Mouse (Mus musculus) CD4-positive, CD25-positive, alpha-beta regulatory T cell, adult 4 months (primary cell): Measurements from ENCODE around the gene Lhfpl3. TPM values are rescaled to one million over a fixed set of nuclear protein-coding genes. Genes with fewer than 3 reads are reported as not detected.

Source experiments
- ATAC-seq: one replicate; pipeline ENCODE4 v1.8.0; 2017
- polyA plus RNA-seq, 2 experiments: library from polyadenylated mRNA; unstranded; fragments of 100-300 nt; shearing (Covaris generic); gene quantifications; one replicate each; pipeline ENCODE4 v1.2.1; 2017

The Lhfpl3 gene
- polyA plus RNA-seq, 2 experiments from 2014 or later = 0.30 TPM; not detected in 1

GRCm38 (mm10) chr5:22928746-22929145 lies 182.9 kb downstream of the Lhfpl3 start:
- no peak for ATAC-seq

GRCm38 (mm10) chr5:22943306-22943705 lies 197.4 kb downstream of the Lhfpl3 start:
- no peak for ATAC-seq

- ATAC-seq = no peak
Measured at GRCm38 (mm10) chr5:22963300-22963699, 217.4 kb downstream of the Lhfpl3 start.

- no peak for ATAC-seq
Measured at GRCm38 (mm10) chr5:22986771-22987170, 240.9 kb downstream of the Lhfpl3 start.

GRCm38 (mm10) chr5:22999811-23000210 lies 254.0 kb downstream of the Lhfpl3 start:
- ATAC-seq = no peak

- no peak for ATAC-seq
Measured at GRCm38 (mm10) chr5:23003123-23003797, 257.4 kb downstream of the Lhfpl3 start.

- ATAC-seq = no peak
Measured at GRCm38 (mm10) chr5:23006207-23006606, 260.3 kb downstream of the Lhfpl3 start.

GRCm38 (mm10) chr5:23010460-23010859 lies 264.6 kb downstream of the Lhfpl3 start:
- no peak for ATAC-seq

- ATAC-seq = no peak
Measured at GRCm38 (mm10) chr5:23013997-23014396, 268.1 kb downstream of the Lhfpl3 start.

- ATAC-seq = no peak
Measured at GRCm38 (mm10) chr5:23015587-23016335, 269.9 kb downstream of the Lhfpl3 start.

GRCm38 (mm10) chr5:23034944-23035726 lies 289.3 kb downstream of the Lhfpl3 start:
- ATAC-seq = no peak

GRCm38 (mm10) chr5:23035727-23036029 lies 289.8 kb downstream of the Lhfpl3 start:
- ATAC-seq = no peak

GRCm38 (mm10) chr5:23040429-23040828 lies 294.6 kb downstream of the Lhfpl3 start:
- no peak for ATAC-seq

GRCm38 (mm10) chr5:23042862-23043261 lies 297.0 kb downstream of the Lhfpl3 start:
- no peak for ATAC-seq

GRCm38 (mm10) chr5:23049083-23049663 lies 303.3 kb downstream of the Lhfpl3 start:
- ATAC-seq = no peak

GRCm38 (mm10) chr5:23051458-23051857 lies 305.6 kb downstream of the Lhfpl3 start:
- no peak for ATAC-seq

- no peak for ATAC-seq
Measured at GRCm38 (mm10) chr5:23094894-23095293, 349.0 kb downstream of the Lhfpl3 start.

GRCm38 (mm10) chr5:23106536-23106935 lies 360.7 kb downstream of the Lhfpl3 start:
- ATAC-seq = no peak

- ATAC-seq = no peak
Measured at GRCm38 (mm10) chr5:23111307-23111706, 365.4 kb downstream of the Lhfpl3 start.

GRCm38 (mm10) chr5:23114249-23114648 lies 368.4 kb downstream of the Lhfpl3 start:
- ATAC-seq = no peak

- ATAC-seq = no peak
Measured at GRCm38 (mm10) chr5:23126851-23127250, 381.0 kb downstream of the Lhfpl3 start.

- ATAC-seq = no peak
Measured at GRCm38 (mm10) chr5:23140183-23140921, 394.5 kb downstream of the Lhfpl3 start.
